Mouse (Mus musculus) bone marrow, adult 2 months (tissue): ENCODE measurements at regions not wholly inside any gene's neighbourhood (a gene's known extent, or its start where the extent isn't known, plus 50 kb on each side); places are given as distances from the start of the nearest gene placed in this dataset.

Experiments used
- CTCF ChIP-seq: fragments of 200-500 bp; IDR thresholded peaks from 2 replicates; pipeline ENCODE4 v1.5.1; 2011; ENCODE audit warnings: low read length, control low read depth; ENCODE audit not compliant: control insufficient read depth, insufficient read depth
- POLR2A ChIP-seq: fragments of 200-500 bp; IDR thresholded peaks from 2 replicates; pipeline ENCODE4 v1.6.1; 2011; ENCODE audit warnings: low read depth, mild to moderate bottlenecking, control low read depth, low read length, borderline replicate concordance; ENCODE audit not compliant: control insufficient read depth

GRCm38 (mm10) chr14:62192814-62193213, 99.6 kb upstream of the Rnaseh2b start:
- TF ChIP-seq CTCF (no peak), POLR2A (no peak)
